Mouse (Mus musculus) small intestine, adult 2 months (tissue): ENCODE results near the gene Slc35b2. TPM values are rescaled to one million over a fixed set of nuclear protein-coding genes. Genes with fewer than 3 reads are reported as not detected.

Experiments
- H3K27ac ChIP-seq: fragments of 200-500 bp; 2 replicates; pipeline ENCODE4 v1.5.1; 2012; ENCODE audit warnings: low read depth, low read length, control low read depth, inconsistent platforms; ENCODE audit not compliant: insufficient read depth
- H3K27me3 ChIP-seq: fragments of 200-500 bp; 2 replicates; pipeline ENCODE4 v1.6.1; 2012; ENCODE audit warnings: mild to moderate bottlenecking, moderate library complexity, low read length, inconsistent platforms; ENCODE audit not compliant: control insufficient read depth, insufficient read depth
- H3K36me3 ChIP-seq: fragments of 200-500 bp; 2 replicates; pipeline ENCODE4 v1.6.1; 2012; ENCODE audit warnings: mild to moderate bottlenecking, low read length, control low read depth, inconsistent platforms; ENCODE audit not compliant: control insufficient read depth, insufficient read depth
- H3K4me1 ChIP-seq: fragments of 200-500 bp; 2 replicates; pipeline ENCODE4 v1.6.1; 2012; ENCODE audit warnings: low read length, inconsistent platforms, mixed read lengths; ENCODE audit not compliant: control insufficient read depth, insufficient read depth, insufficient read length
- H3K4me3 ChIP-seq: fragments of 200-500 bp; 2 replicates; pipeline ENCODE4 v1.5.1; 2012; ENCODE audit warnings: low read depth, mild to moderate bottlenecking, control low read depth, inconsistent platforms, low read length, moderate library complexity
- CTCF ChIP-seq: fragments of 200-500 bp; IDR thresholded peaks from 2 replicates; pipeline ENCODE4 v1.5.1; 2012; ENCODE audit warnings: low read depth, mild to moderate bottlenecking, control low read depth, inconsistent platforms, low read length, moderate library complexity, mixed read lengths; ENCODE audit not compliant: insufficient replicate concordance, insufficient read length; ENCODE audit errors: extremely low read depth
- POLR2A ChIP-seq: fragments of 200-500 bp; IDR thresholded peaks from 2 replicates; pipeline ENCODE4 v1.6.1; 2012; ENCODE audit warnings: low read depth, mild to moderate bottlenecking, control low read depth, inconsistent platforms, low read length, moderate library complexity
- WGBS: fragments of 180-500 bp; shearing (Covaris S2); methylation state at CpG from one replicate; pipeline ENCODE4 v1.1.7; 2018; 5-methylcytosine and 5-hydroxymethylcytosine counted together
- polyA plus RNA-seq: library from polyadenylated mRNA; depleted of rRNA; stranded (reverse); fragments of >200 nt; gene quantifications from 2 replicates; pipeline ENCODE4 v1.2.3, GENCODE M21; 2012

Slc35b2 gene
- polyA plus RNA-seq, 1 experiment, result 98.2 TPM

- TF ChIP-seq CTCF (no peak), POLR2A (no peak)
These were observed 18.3 kb upstream of the Slc35b2 start for GRCm38 (mm10) chr17:45545278-45545961.

DNA sequence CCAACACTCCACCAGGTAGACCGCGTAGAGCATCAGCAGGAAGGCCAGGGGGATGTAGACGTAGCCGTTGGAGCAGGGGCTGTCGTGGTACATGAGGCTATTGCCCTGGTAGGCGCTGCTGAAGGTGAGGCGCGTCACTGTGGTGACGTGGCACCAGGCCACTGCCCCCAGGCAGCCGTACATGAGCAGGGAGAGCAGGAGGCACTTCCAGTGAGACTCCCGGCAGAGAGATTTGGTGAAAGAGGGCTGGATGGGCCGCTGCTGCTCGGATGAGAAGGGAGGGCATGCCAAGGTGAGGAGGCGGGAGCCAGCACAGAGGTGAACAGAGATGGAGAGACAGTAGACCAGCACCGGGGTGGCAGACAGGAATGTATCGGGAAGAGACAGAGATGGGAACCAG, 16.7 kb upstream of the Slc35b2 start:
- Histone ChIP-seq H3K36me3 (no peaks in the 10 kb centered on the region), H3K27me3 (peaks cover 74% of the 10 kb centered on the region), H3K27ac (no peak overlapping the region), H3K4me1 (peaks cover 6% of the 10 kb centered on the region), H3K4me3 (no peak overlapping the region)
- TF ChIP-seq POLR2A (no peak), CTCF (no peak)
- WGBS, result 77% methylated on average over 16 of the region's 16 CpGs

More at GRCm38 (mm10) chr17:45545278-45545961, 18.3 kb upstream of the Slc35b2 start:
- Histone ChIP-seq H3K4me3 (no peak overlapping the region; the same call in 1 of the 2 replicates), H3K4me1 (peaks cover 6% of the 10 kb centered on the region; the same call in 1 of the 2 replicates), H3K27me3 (peaks cover 64% of the 10 kb centered on the region), H3K36me3 (no peaks in the 10 kb centered on the region), H3K27ac (no peak overlapping the region)
- 22% methylated on average over 74 of the region's 74 CpGs for WGBS

- H3K4me1 ChIP-seq, result peaks cover 6% of the 10 kb centered on the region
- TF ChIP-seq CTCF, result no peak
- 71% methylated on average over 5 of the region's 5 CpGs for WGBS
- no peaks in the 10 kb centered on the region for H3K36me3 ChIP-seq
- peaks cover 70% of the 10 kb centered on the region for H3K27me3 ChIP-seq
- no peak overlapping the region for H3K27ac ChIP-seq
- H3K4me3 ChIP-seq, result no peak overlapping the region
These were observed 16.0 kb upstream of the Slc35b2 start for GRCm38 (mm10) chr17:45547461-45548190.

- peaks cover 68% of the 10 kb centered on the region for H3K27me3 ChIP-seq
- peaks cover 6% of the 10 kb centered on the region for H3K4me1 ChIP-seq
- TF ChIP-seq CTCF (no peak), POLR2A (no peak)
- H3K36me3 ChIP-seq, result no peaks in the 10 kb centered on the region
- H3K27ac ChIP-seq, result no peak overlapping the region
- 4% methylated on average over 56 of the region's 68 CpGs for WGBS
- peak overlapping the region; percentile 44 for H3K4me3 ChIP-seq
These were observed 14.8 kb upstream of the Slc35b2 start for GRCm38 (mm10) chr17:45548541-45549512.

DNA sequence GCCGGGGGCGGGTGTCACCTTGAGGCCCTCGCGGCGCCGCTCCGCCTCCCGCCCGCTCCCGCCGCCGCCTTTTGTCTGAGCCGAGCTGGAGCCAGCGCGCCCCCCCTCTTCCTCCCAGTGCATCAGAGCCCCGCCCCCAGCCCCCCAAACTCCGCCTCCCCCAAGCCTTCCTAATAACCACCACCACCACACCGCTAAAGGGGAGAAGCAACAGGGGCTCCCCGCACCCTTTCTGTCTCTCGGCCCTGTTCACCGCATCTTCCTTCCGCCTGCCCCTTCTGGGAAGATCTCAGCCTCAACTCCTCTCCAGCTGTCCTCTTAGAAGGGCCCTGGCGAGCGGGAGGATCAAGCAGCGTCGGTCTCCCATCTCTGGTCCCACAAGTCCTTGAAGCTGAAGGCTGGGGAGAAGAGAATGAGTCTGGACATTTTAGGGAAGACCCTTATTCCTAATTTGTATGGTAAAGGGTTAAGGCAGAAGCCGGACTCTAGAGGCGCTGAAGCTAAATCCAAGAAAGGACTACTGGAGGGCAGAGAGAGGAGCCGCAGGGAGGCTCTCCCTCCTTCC, 14.0 kb upstream of the Slc35b2 start, which contains the start of gene Tmem151b:
Tmem151b (minus strand) TSS at position 61 of the 565 bp plus-strand sequence.
- 1% methylated on average over 20 of the region's 29 CpGs for WGBS
- H3K27me3 ChIP-seq, result peaks cover 60% of the 10 kb centered on the region
- H3K36me3 ChIP-seq, result no peaks in the 10 kb centered on the region
- peaks cover 5% of the 10 kb centered on the region for H3K4me1 ChIP-seq
- no peak within 1 kb of the TSS for H3K27ac ChIP-seq
- H3K4me3 ChIP-seq, result peak within 1 kb of the TSS; percentile 44
- TF ChIP-seq POLR2A (no peak), CTCF (no peak)

- Histone ChIP-seq H3K27me3 (peaks cover 54% of the 10 kb centered on the region), H3K27ac (no peak overlapping the region), H3K4me1 (peaks cover 2% of the 10 kb centered on the region), H3K4me3 (no peak overlapping the region), H3K36me3 (no peaks in the 10 kb centered on the region)
- TF ChIP-seq POLR2A (no peak), CTCF (no peak)
- 23% methylated on average over 5 of the region's 5 CpGs for WGBS
These were observed 13.4 kb upstream of the Slc35b2 start for GRCm38 (mm10) chr17:45550253-45550652.
